Mouse (Mus musculus) spleen, adult 2 months (tissue): ENCODE measurements around the gene Exosc1. TPM values are rescaled to one million over a fixed set of nuclear protein-coding genes. Genes with fewer than 3 reads are reported as not detected.

Experiments
- DNase-seq, 2 experiments: peaks; one replicate each; pipeline versions ENCODE4 v3.0.0 to v3.0.0-alpha.2; 2012 to 2021; ENCODE audit warnings: low spot score in 2 of 2, low read depth in 1 of 2
- H3K27ac ChIP-seq: fragments of 200-500 bp; 2 replicates; pipeline ENCODE4 v1.5.1; 2012; ENCODE audit warnings: low read length, inconsistent platforms; ENCODE audit not compliant: insufficient read depth
- H3K27me3 ChIP-seq: fragments of 200-500 bp; 2 replicates; pipeline ENCODE4 v1.6.1; 2012; ENCODE audit warnings: mild to moderate bottlenecking, moderate library complexity, low read length, inconsistent platforms; ENCODE audit not compliant: control insufficient read depth, insufficient read depth
- H3K36me3 ChIP-seq: fragments of 200-500 bp; 2 replicates; pipeline ENCODE4 v1.6.1; 2012; ENCODE audit warnings: mild to moderate bottlenecking, low read length, inconsistent platforms; ENCODE audit not compliant: control insufficient read depth, insufficient read depth
- H3K4me1 ChIP-seq: fragments of 200-500 bp; 2 replicates; pipeline ENCODE4 v1.6.1; 2011; ENCODE audit warnings: inconsistent platforms; ENCODE audit not compliant: control insufficient read depth, insufficient read depth, insufficient read length
- H3K4me3 ChIP-seq: fragments of 200-500 bp; 2 replicates; pipeline ENCODE4 v1.5.1; 2011; ENCODE audit warnings: mild to moderate bottlenecking, inconsistent platforms; ENCODE audit not compliant: insufficient read depth, insufficient read length; ENCODE audit errors: extremely low read depth
- CTCF ChIP-seq: fragments of 200-500 bp; IDR thresholded peaks from 2 replicates; pipeline ENCODE4 v1.5.1; 2011; ENCODE audit warnings: mild to moderate bottlenecking, inconsistent platforms; ENCODE audit not compliant: insufficient read depth, insufficient read length, insufficient replicate concordance; ENCODE audit errors: extremely low read depth
- POLR2A ChIP-seq: fragments of 200-500 bp; IDR thresholded peaks from 2 replicates; pipeline ENCODE4 v1.6.1; 2011; ENCODE audit warnings: low read depth, low read length, inconsistent platforms
- WGBS: fragments of 180-500 bp; shearing (Covaris S2); methylation state at CpG from one replicate; pipeline ENCODE4 v1.1.7; 2018; 5-methylcytosine and 5-hydroxymethylcytosine counted together
- polyA plus RNA-seq: library from polyadenylated mRNA; depleted of rRNA; stranded (reverse); fragments of >200 nt; gene quantifications from 2 replicates; pipeline ENCODE4 v1.2.3, GENCODE M21; 2012

Gene Exosc1
- polyA plus RNA-seq, 1 experiment, result 11.0 TPM

DNA sequence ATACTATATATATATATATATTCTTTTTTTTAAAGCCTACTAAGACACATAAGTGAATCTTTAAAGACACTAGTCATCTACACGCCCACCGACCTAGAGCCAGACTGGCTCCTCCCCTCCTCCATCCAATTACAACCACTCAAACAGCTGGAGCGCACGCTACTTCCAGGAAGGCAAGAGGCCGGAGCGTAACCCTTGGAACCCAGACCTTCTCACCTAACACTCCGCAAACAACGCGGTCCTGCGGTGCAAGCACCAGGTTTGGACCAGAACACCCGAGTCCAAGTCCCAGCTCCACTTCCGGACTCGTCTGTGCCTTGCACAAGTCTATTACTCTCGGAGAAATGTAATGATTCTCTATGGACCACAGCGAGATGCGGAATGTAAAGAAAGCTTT lies 47.2 kb upstream of the Exosc1 start:
- peaks cover 3% of the 10 kb centered on the region; the same call in 1 of the 2 replicates for H3K4me1 ChIP-seq
- peak overlapping the region; percentile 56 for H3K27ac ChIP-seq
- H3K36me3 ChIP-seq, result peaks cover 2% of the 10 kb centered on the region; the same call in 1 of the 2 replicates
- peaks cover 7% of the 10 kb centered on the region for H3K27me3 ChIP-seq
- DNase-seq, result no peak
- under 1% methylated on average over 16 of the region's 16 CpGs for WGBS
- peak overlapping the region; percentile 70 for H3K4me3 ChIP-seq
- TF ChIP-seq POLR2A (no peak), CTCF (no peak)

DNA sequence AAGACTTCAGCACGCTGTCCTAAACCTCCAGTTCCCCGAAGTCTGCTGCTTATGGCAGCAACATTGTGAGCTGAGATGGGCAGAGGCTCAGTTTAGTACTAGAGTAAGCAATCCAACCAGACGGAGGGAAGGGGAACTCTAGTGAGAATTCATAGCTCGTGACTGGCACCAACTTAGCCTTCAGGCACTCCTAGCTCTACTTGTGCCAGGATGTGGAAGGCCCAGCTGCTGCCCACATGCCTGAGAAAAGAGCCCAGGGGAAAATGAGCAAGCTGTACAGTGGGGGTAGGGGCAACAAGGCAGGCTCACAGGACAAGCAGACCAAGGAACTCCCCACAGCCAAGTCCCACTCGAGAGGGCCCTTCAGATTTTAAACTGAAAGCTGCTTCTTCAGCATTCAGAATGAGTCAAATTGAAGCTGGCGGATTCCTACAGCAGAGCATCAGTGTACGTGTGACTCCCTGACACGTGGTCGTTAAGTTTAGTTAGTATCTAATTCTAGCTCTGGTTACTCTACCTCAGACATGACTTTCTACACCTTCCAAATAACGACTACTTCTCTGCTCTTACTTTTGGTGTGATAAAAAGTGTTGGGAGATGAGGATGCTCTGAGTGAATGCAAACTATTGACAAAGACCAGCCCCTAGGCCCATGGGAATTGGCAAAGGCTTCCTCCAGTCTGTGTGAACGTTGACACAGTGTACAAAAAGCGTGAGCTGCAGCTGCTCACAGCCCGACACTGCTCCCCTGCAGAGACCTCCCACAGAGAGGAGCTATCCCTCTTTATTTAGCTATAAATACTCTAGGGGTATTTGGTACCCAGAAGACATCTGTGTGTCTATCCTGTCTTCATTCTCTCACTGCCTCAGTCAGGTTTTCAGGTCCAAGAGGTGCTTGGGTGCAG lies 40.9 kb upstream of the Exosc1 start:
- no peaks in the 10 kb centered on the region for H3K27me3 ChIP-seq
- 80% methylated on average over 13 of the region's 13 CpGs for WGBS
- DNase-seq, result no peak
- H3K27ac ChIP-seq, result no peak overlapping the region
- no peak overlapping the region for H3K4me3 ChIP-seq
- H3K36me3 ChIP-seq, result peaks cover 3% of the 10 kb centered on the region
- H3K4me1 ChIP-seq, result no peaks in the 10 kb centered on the region
- TF ChIP-seq CTCF (no peak), POLR2A (no peak)

GRCm38 (mm10) chr19:41969618-41970017 lies 36.4 kb upstream of the Exosc1 start:
- TF ChIP-seq CTCF, result no peak
- TF ChIP-seq POLR2A, result no peak
- no peak for DNase-seq
- no peaks in the 10 kb centered on the region for H3K4me1 ChIP-seq
- no peaks in the 10 kb centered on the region for H3K27me3 ChIP-seq
- H3K4me3 ChIP-seq, result no peak overlapping the region
- peaks cover 18% of the 10 kb centered on the region for H3K36me3 ChIP-seq
- no peak overlapping the region for H3K27ac ChIP-seq
- WGBS, result 62% methylated on average over 7 of the region's 7 CpGs

DNA sequence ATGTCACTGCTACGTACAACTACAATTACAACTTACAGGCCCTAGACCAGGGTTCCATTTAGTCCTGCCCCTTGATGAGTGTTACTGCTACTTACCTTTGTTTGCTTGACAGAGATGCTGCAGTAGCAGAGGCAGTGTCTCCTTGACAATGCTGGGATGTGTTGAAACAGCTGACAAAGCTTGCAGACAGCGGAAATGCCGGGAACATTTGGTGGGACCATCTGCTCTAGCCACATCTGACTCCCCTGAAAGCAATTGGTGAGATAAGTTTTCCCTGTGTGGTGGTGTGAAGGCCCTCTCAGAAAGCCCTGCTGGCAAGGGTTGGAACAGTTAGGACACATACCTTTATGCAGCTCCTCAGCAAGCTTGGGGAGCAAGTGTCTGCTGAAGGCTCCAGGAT lies 20.4 kb upstream of the Exosc1 start:
- TF ChIP-seq CTCF (no peak), POLR2A (no peak)
- Histone ChIP-seq H3K27ac (no peak overlapping the region), H3K36me3 (peaks cover 48% of the 10 kb centered on the region), H3K4me3 (no peak overlapping the region), H3K4me1 (no peaks in the 10 kb centered on the region), H3K27me3 (no peaks in the 10 kb centered on the region)
- WGBS, result 94% methylated on average over 3 of the region's 3 CpGs
- no peak for DNase-seq

- 80% methylated on average over 4 of the region's 4 CpGs for WGBS
Measured at GRCm38 (mm10) chr19:41952287-41952686, 19.1 kb upstream of the Exosc1 start.

DNA sequence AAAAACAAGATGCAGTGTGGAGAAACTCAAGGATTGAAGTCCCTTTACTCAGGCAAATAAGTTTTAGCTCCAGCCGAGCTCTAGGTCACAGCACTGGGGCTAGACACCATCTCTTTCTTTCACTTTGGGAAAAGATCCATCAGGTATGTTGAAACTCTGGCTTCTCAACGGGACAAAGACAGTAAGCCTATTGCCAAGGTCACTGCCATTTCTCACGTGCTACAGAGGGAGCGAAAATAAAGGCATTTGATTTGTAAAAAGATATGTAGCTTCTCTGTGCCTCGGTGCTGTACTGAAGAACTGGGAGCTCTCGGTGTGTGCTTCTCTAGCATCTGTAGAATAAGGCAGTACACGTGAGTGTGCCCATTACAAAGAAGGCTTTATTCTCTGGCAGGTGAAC lies 10.6 kb upstream of the Exosc1 start:
- no peak for TF ChIP-seq POLR2A
- TF ChIP-seq CTCF, result no peak
- Histone ChIP-seq H3K4me1 (no peaks in the 10 kb centered on the region), H3K27ac (no peak overlapping the region), H3K36me3 (peaks cover 46% of the 10 kb centered on the region), H3K4me3 (no peak overlapping the region), H3K27me3 (no peaks in the 10 kb centered on the region)
- no peak for DNase-seq
- WGBS, result 91% methylated on average over 7 of the region's 7 CpGs

More at GRCm38 (mm10) chr19:41952287-41952686, 19.1 kb upstream of the Exosc1 start:
- Histone ChIP-seq H3K27me3 (no peaks in the 10 kb centered on the region), H3K36me3 (peaks cover 46% of the 10 kb centered on the region), H3K27ac (no peak overlapping the region), H3K4me3 (no peak overlapping the region), H3K4me1 (no peaks in the 10 kb centered on the region)
- TF ChIP-seq CTCF, result no peak
- TF ChIP-seq POLR2A, result no peak
- DNase-seq, result no peak

GRCm38 (mm10) chr19:41938539-41938938 lies 5.3 kb upstream of the Exosc1 start:
- Histone ChIP-seq H3K36me3 (peaks cover 18% of the 10 kb centered on the region), H3K4me3 (no peak overlapping the region), H3K27ac (no peak overlapping the region), H3K27me3 (no peaks in the 10 kb centered on the region), H3K4me1 (peaks cover 3% of the 10 kb centered on the region; the same call in 1 of the 2 replicates)
- TF ChIP-seq CTCF (no peak), POLR2A (no peak)
- 95% methylated on average over 5 of the region's 5 CpGs for whole genome bisulfite sequencing
- DNase-seq, result no peak
